Mouse (Mus musculus) spleen, adult 2 months (tissue): Measurements from ENCODE around the gene Brsk2. TPM values are rescaled to one million over a fixed set of nuclear protein-coding genes. Genes with fewer than 3 reads are reported as not detected.

Experiments used
- DNase-seq, 2 experiments: peaks; one replicate each; pipeline versions ENCODE4 v3.0.0 to v3.0.0-alpha.2; 2012 to 2021; ENCODE audit warnings: low spot score in 2 of 2, low read depth in 1 of 2
- H3K27ac ChIP-seq: fragments of 200-500 bp; 2 replicates; pipeline ENCODE4 v1.5.1; 2012; ENCODE audit warnings: low read length, inconsistent platforms; ENCODE audit not compliant: insufficient read depth
- H3K27me3 ChIP-seq: fragments of 200-500 bp; 2 replicates; pipeline ENCODE4 v1.6.1; 2012; ENCODE audit warnings: mild to moderate bottlenecking, moderate library complexity, low read length, inconsistent platforms; ENCODE audit not compliant: control insufficient read depth, insufficient read depth
- H3K36me3 ChIP-seq: fragments of 200-500 bp; 2 replicates; pipeline ENCODE4 v1.6.1; 2012; ENCODE audit warnings: mild to moderate bottlenecking, low read length, inconsistent platforms; ENCODE audit not compliant: control insufficient read depth, insufficient read depth
- H3K4me1 ChIP-seq: fragments of 200-500 bp; 2 replicates; pipeline ENCODE4 v1.6.1; 2011; ENCODE audit warnings: inconsistent platforms; ENCODE audit not compliant: control insufficient read depth, insufficient read depth, insufficient read length
- H3K4me3 ChIP-seq: fragments of 200-500 bp; 2 replicates; pipeline ENCODE4 v1.5.1; 2011; ENCODE audit warnings: mild to moderate bottlenecking, inconsistent platforms; ENCODE audit not compliant: insufficient read depth, insufficient read length; ENCODE audit errors: extremely low read depth
- CTCF ChIP-seq: fragments of 200-500 bp; IDR thresholded peaks from 2 replicates; pipeline ENCODE4 v1.5.1; 2011; ENCODE audit warnings: mild to moderate bottlenecking, inconsistent platforms; ENCODE audit not compliant: insufficient read depth, insufficient read length, insufficient replicate concordance; ENCODE audit errors: extremely low read depth
- POLR2A ChIP-seq: fragments of 200-500 bp; IDR thresholded peaks from 2 replicates; pipeline ENCODE4 v1.6.1; 2011; ENCODE audit warnings: low read depth, low read length, inconsistent platforms
- WGBS: fragments of 180-500 bp; shearing (Covaris S2); methylation state at CpG from one replicate; pipeline ENCODE4 v1.1.7; 2018; 5-methylcytosine and 5-hydroxymethylcytosine counted together
- polyA plus RNA-seq: library from polyadenylated mRNA; depleted of rRNA; stranded (reverse); fragments of >200 nt; gene quantifications from 2 replicates; pipeline ENCODE4 v1.2.3, GENCODE M21; 2012; rRNA removed

The Brsk2 gene
- polyA plus RNA-seq, 1 experiment: 0.67 TPM

- Histone ChIP-seq H3K27ac (no peak overlapping the region), H3K4me1 (no peaks in the 10 kb centered on the region), H3K36me3 (no peaks in the 10 kb centered on the region), H3K4me3 (no peak overlapping the region), H3K27me3 (no peaks in the 10 kb centered on the region)
- TF ChIP-seq CTCF: no peak
- DNase-seq: no peak
- 88% methylated on average over 1 of the region's 1 CpGs for WGBS
These were observed 96.4 kb downstream of the Brsk2 start for GRCm38 (mm10) chr7:142045932-142046331.

GRCm38 (mm10) chr7:142050536-142050935 lies 101.0 kb downstream of the Brsk2 start:
- TF ChIP-seq CTCF (no peak), POLR2A (no peak)
- H3K36me3 ChIP-seq: no peaks in the 10 kb centered on the region
- DNase-seq: no peak
- no peak overlapping the region for H3K27ac ChIP-seq
- H3K4me3 ChIP-seq: no peak overlapping the region
- H3K4me1 ChIP-seq: peaks cover 3% of the 10 kb centered on the region; the same call in 1 of the 2 replicates
- H3K27me3 ChIP-seq: no peaks in the 10 kb centered on the region

Other genes starting within 250 kb of the Brsk2 start
- gene Muc5ac, start 160.8 kb upstream of the Brsk2 start, polyA plus RNA-seq: 0.04 and 0.05 TPM in 2 replicates
- 0.01 TPM in 1 of 2 replicates, not detected in the other for gene Muc5b, start 110.7 kb upstream of the Brsk2 start, polyA plus RNA-seq
- 40.8 and 49.4 TPM in 2 replicates for gene Tollip, start 31.2 kb upstream of the Brsk2 start, polyA plus RNA-seq
- gene Mob2, start 111.3 kb downstream of the Brsk2 start, polyA plus RNA-seq: 26.7 and 28.2 TPM in 2 replicates
- gene Dusp8, start 146.1 kb downstream of the Brsk2 start, polyA plus RNA-seq: 3.5 TPM in 2 replicates
- not detected in 2 replicates for gene Gm45618, start 171.0 kb downstream of the Brsk2 start, polyA plus RNA-seq
- not detected in 2 replicates for gene Gm39115, start 186.3 kb downstream of the Brsk2 start, polyA plus RNA-seq
- not detected in 2 replicates for gene Gm45337, start 194.9 kb downstream of the Brsk2 start, polyA plus RNA-seq
- gene Gm29735, start 207.4 kb downstream of the Brsk2 start, polyA plus RNA-seq: not detected in 2 replicates
- gene Gm4553, start 216.0 kb downstream of the Brsk2 start, polyA plus RNA-seq: not detected in 2 replicates
- not detected in 2 replicates for gene Krtap5-2, start 226.3 kb downstream of the Brsk2 start, polyA plus RNA-seq
- not detected in 2 replicates for gene Gm10153, start 240.6 kb downstream of the Brsk2 start, polyA plus RNA-seq